Mouse (Mus musculus) embryonic stem cell, embryonic (primary cell): ENCODE results near the gene Map3k14.

Experiments used
- CTCF ChIA-PET, 4 experiments: fragments of 300-600 bp in 2 of 4; fragments of 350-600 bp in 2 of 4; sonication (Branson Sonifier 250); formaldehyde crosslinking; loops; one replicate each; lab custom pipeline; 2022; ENCODE audit warnings: inconsistent platforms in 2 of 4; lab: Charles Lee
- POLR2A ChIA-PET, 4 experiments: fragments of 300-600 bp in 2 of 4; fragments of 350-600 bp in 2 of 4; sonication (Branson Sonifier 250); formaldehyde crosslinking; loops; one replicate each; lab custom pipeline; 2022; ENCODE audit warnings: antibody characterized with exemption in 4 of 4, inconsistent platforms in 1 of 4; lab: Charles Lee

Map3k14 gene

GRCm38 (mm10) chr11:103240740-103241139 is 26.5 kb downstream of the Map3k14 start:
- ChIA-PET CTCF (interaction anchor here in 2 of 4 experiments (1.4 to 1.7 kb wide), 4 partner anchors 8 to 72 kb away, joined by 4 to 6 read pairs (median 4); no protein-coding TSS in a partner anchor), POLR2A (interaction anchor here in 2 of 4 experiments (0.7 to 1.3 kb wide), 7 partner anchors 8 to 649 kb away, joined by 3 to 5 read pairs (median 3); partner anchors contain the start of gene Hexim1 (in 1 of the 2))

DNA sequence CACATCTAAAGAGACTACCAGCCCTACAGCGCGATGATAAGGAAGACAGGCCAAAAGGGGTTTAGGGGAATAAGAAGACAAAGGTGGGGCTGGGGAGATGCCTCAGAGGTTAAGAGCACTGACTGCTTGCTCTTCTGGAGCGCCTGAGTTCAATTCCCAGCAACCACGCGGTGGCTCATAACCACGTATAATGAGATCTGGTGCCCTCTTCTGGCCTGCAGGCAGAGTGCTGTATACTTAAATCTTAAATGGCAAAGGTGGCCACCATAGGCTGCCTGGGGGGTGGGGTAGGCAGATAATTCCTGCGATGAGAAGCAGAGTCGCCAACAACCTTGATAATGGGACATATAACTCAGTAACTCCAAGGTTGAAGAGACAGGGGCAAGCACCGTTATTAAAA is 29.5 kb downstream of the Map3k14 start:
- ChIA-PET CTCF (interaction anchor here in 3 of 4 experiments (0.6 to 2.3 kb wide), 15 partner anchors 12 to 1887 kb away, joined by 3 to 11 read pairs (median 4); no protein-coding TSS in a partner anchor), POLR2A (interaction anchor here in 2 of 4 experiments (0.6 to 2.6 kb wide), 5 partner anchors 13 to 125 kb away, joined by 3 to 16 read pairs (median 4); partner anchors contain the start of gene Hexim1 (in 2 of the 2))

- CTCF ChIA-PET: interaction anchor here (0.6 to 2.3 kb wide), 23 partner anchors 9 to 1222 kb away, joined by 3 to 11 read pairs (median 4); partner anchors contain the start of gene Fmnl1 (in 1 of the 4)
Observed at GRCm38 (mm10) chr11:103236903-103237302, 30.4 kb downstream of the Map3k14 start.

GRCm38 (mm10) chr11:103236431-103236830 is 30.8 kb downstream of the Map3k14 start:
- POLR2A ChIA-PET: interaction anchor here (0.6 to 2.6 kb wide), 23 partner anchors 12 to 1681 kb away, joined by 3 to 16 read pairs (median 3); partner anchors contain the start of genes Hexim1 (in 3 of the 4) and Spata32 (in 2 of the 4)
- CTCF ChIA-PET: interaction anchor here (0.6 to 2.3 kb wide), 21 partner anchors 10 to 1222 kb away, joined by 3 to 11 read pairs (median 4); partner anchors contain the start of gene Fmnl1 (in 1 of the 4)

More at GRCm38 (mm10) chr11:103236903-103237302, 30.4 kb downstream of the Map3k14 start:
- POLR2A ChIA-PET: interaction anchor here (0.6 to 2.6 kb wide), 21 partner anchors 12 to 1681 kb away, joined by 3 to 16 read pairs (median 3); partner anchors contain the start of genes Hexim1 (in 3 of the 4) and Spata32 (in 1 of the 4)

- ChIA-PET CTCF (interaction anchor here in 3 of 4 experiments (0.6 to 2.3 kb wide), 11 partner anchors 11 to 495 kb away, joined by 3 to 9 read pairs (median 4); partner anchors contain the start of genes Acbd4 (in 1 of the 3) and Fmnl1 (in 1 of the 3)), POLR2A (interaction anchor here in 3 of 4 experiments (0.6 to 2.6 kb wide), 11 partner anchors 12 to 334 kb away, joined by 3 to 16 read pairs (median 4); partner anchors contain the start of genes Hexim1 (in 2 of the 3), Map3k14 (in 1 of the 3) and Spata32 (in 1 of the 3))
Observed at GRCm38 (mm10) chr11:103235702-103236101, 31.6 kb downstream of the Map3k14 start.

DNA sequence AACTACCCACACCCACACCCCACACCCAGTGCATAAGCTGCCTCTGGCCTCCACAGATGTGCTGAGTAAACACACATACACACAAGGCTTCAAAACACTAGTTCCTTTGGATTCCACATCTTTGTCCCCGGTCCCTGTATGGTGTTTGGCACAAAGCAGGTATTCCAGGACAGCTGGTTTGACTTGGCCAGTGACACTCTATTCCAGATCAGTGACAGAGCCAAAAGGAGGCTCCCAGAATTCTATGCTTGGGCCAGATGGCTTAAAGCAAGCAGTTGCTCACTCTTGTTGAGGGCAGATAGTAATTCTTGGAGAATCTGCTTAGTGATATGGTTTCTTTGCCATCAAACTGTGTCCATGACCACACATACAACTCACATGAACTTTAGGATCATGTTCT is 32.8 kb downstream of the Map3k14 start:
- ChIA-PET POLR2A (interaction anchor here in 1 of 4 experiments (0.6 kb wide), 1 partner anchor 21 kb away, joined by 3 read pairs; no protein-coding TSS in a partner anchor), CTCF (interaction anchor here in 1 of 4 experiments (2.5 kb wide), 1 partner anchor 91 kb away, joined by 15 read pairs; no protein-coding TSS in a partner anchor)

DNA sequence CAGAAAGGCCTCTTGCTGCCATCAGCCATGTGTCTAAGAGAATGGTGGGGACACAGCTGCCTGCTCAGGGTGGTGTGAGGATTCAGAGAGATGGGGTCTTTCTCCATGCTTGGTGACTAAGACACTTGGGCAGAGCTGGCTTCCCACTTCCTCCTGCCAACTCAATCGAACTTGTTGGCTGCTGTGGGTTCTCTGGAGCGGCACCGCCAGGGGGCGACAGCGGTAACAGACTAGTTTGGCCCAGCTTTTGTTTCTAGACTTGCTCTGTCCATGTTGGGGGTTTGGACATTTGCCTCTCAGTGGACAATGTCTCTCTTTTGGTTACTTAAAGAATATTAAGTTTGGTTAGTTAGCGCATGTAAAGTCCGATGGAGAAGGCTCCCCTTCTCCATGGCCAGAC is 34.3 kb downstream of the Map3k14 start:
- CTCF ChIA-PET: interaction anchor here (0.5 to 2.5 kb wide), 47 partner anchors 8 to 1085 kb away, joined by 3 to 15 read pairs (median 4); partner anchors contain the start of genes Acbd4 (in 1 of the 4), C1ql1 (in 1 of the 4), Hexim1 (in 1 of the 4) and Plcd3 (in 1 of the 4)
- POLR2A ChIA-PET: interaction anchor here in 2 of 4 experiments (0.6 to 1.6 kb wide), 11 partner anchors 8 to 121 kb away, joined by 3 to 6 read pairs (median 3); partner anchors contain the start of genes Hexim1 (in 2 of the 2) and Fmnl1 (in 1 of the 2)

- ChIA-PET CTCF (interaction anchor here (0.6 to 1.6 kb wide), 10 partner anchors 9 to 418 kb away, joined by 3 to 7 read pairs (median 3); partner anchors contain the start of gene Spata32 (in 1 of the 4)), POLR2A (interaction anchor here in 2 of 4 experiments (0.6 to 2.0 kb wide), 8 partner anchors 10 to 115 kb away, joined by 3 to 10 read pairs (median 4); partner anchors contain the start of genes Hexim1 (in 1 of the 2) and Spata32 (in 1 of the 2))
Observed at GRCm38 (mm10) chr11:103231367-103231766, 35.9 kb downstream of the Map3k14 start.

GRCm38 (mm10) chr11:103230626-103231025 is 36.6 kb downstream of the Map3k14 start:
- POLR2A ChIA-PET: interaction anchor here (0.5 to 2.0 kb wide), 11 partner anchors 10 to 1083 kb away, joined by 3 to 10 read pairs (median 4); partner anchors contain the start of genes Hexim1 (in 1 of the 4) and Spata32 (in 1 of the 4)
- CTCF ChIA-PET: interaction anchor here (0.5 to 1.6 kb wide), 12 partner anchors 10 to 338 kb away, joined by 3 to 7 read pairs (median 3); partner anchors contain the start of gene Spata32 (in 1 of the 4)

GRCm38 (mm10) chr11:103229608-103230007 is 37.7 kb downstream of the Map3k14 start:
- CTCF ChIA-PET: no interaction called here
- POLR2A ChIA-PET: interaction anchor here in 1 of 4 experiments (1.8 to 2.0 kb wide), 2 partner anchors 17 to 114 kb away, joined by 5 to 10 read pairs; partner anchors contain the start of gene Hexim1

GRCm38 (mm10) chr11:103223951-103224456 is 43.3 kb downstream of the Map3k14 start:
- POLR2A ChIA-PET: interaction anchor here in 3 of 4 experiments (0.6 to 1.9 kb wide), 12 partner anchors 9 to 122 kb away, joined by 3 to 7 read pairs (median 3); partner anchors contain the start of genes Hexim1 (in 2 of the 3), Acbd4 (in 1 of the 3) and Plcd3 (in 1 of the 3)

GRCm38 (mm10) chr11:103223444-103223843 is 43.8 kb downstream of the Map3k14 start:
- ChIA-PET CTCF (interaction anchor here (0.5 to 2.4 kb wide), 9 partner anchors 9 to 491 kb away, joined by 3 to 13 read pairs (median 4); no protein-coding TSS in a partner anchor), POLR2A (interaction anchor here in 3 of 4 experiments (0.7 to 1.9 kb wide), 8 partner anchors 10 to 121 kb away, joined by 3 to 7 read pairs (median 4); partner anchors contain the start of genes Hexim1 (in 2 of the 3), Acbd4 (in 1 of the 3) and Plcd3 (in 1 of the 3))

More at GRCm38 (mm10) chr11:103223951-103224456, 43.3 kb downstream of the Map3k14 start:
- CTCF ChIA-PET: interaction anchor here (0.5 to 2.4 kb wide), 9 partner anchors 9 to 492 kb away, joined by 3 to 13 read pairs (median 5); no protein-coding TSS in a partner anchor

GRCm38 (mm10) chr11:103222718-103223117 is 44.6 kb downstream of the Map3k14 start:
- POLR2A ChIA-PET: interaction anchor here in 1 of 4 experiments (0.9 kb wide), 1 partner anchor 109 kb away, joined by 3 read pairs; no protein-coding TSS in a partner anchor
- CTCF ChIA-PET: interaction anchor here in 3 of 4 experiments (0.6 to 2.4 kb wide), 3 partner anchors 10 to 334 kb away, joined by 3 to 13 read pairs (median 3); no protein-coding TSS in a partner anchor

GRCm38 (mm10) chr11:103221437-103221836 is 45.8 kb downstream of the Map3k14 start:
- POLR2A ChIA-PET: interaction anchor here in 2 of 4 experiments (0.7 to 1.4 kb wide), 3 partner anchors 10 to 107 kb away, joined by 4 to 5 read pairs (median 5); no protein-coding TSS in a partner anchor
- CTCF ChIA-PET: interaction anchor here in 2 of 4 experiments (0.7 to 1.7 kb wide), 2 partner anchors 11 kb away, joined by 3 to 4 read pairs; no protein-coding TSS in a partner anchor

GRCm38 (mm10) chr11:103219995-103220394 is 47.3 kb downstream of the Map3k14 start:
- ChIA-PET POLR2A (interaction anchor here in 2 of 4 experiments (1.3 to 1.6 kb wide), 2 partner anchors 9 to 17 kb away, joined by 3 to 4 read pairs; no protein-coding TSS in a partner anchor), CTCF (interaction anchor here in 1 of 4 experiments (1.7 kb wide), 1 partner anchor 13 kb away, joined by 4 read pairs; no protein-coding TSS in a partner anchor)

DNA sequence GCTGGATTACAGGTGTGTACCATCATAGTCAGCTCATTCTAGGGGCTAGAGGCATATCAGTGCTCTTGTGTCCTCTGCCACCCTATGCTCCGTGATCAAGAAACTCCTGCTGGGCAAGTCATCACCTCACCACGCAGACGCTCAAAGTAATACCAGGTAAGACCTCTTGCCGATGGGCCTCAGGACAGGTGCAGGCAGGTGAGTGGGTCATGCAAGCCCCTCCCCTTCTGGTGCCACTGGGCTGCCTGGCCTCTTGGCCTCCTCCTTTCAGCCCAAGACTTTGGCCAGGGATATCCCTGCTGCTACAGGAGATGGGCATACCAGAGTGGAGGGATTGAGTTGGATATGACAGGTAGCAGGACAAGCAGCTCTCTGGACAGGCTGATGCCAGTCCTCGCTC is 48.0 kb downstream of the Map3k14 start:
- ChIA-PET POLR2A (interaction anchor here in 3 of 4 experiments (0.6 to 1.6 kb wide), 4 partner anchors 18 to 139 kb away, joined by 3 to 5 read pairs (median 3); no protein-coding TSS in a partner anchor), CTCF (interaction anchor here in 1 of 4 experiments (0.5 kb wide), 1 partner anchor 326 kb away, joined by 3 read pairs; no protein-coding TSS in a partner anchor)
